Mouse (Mus musculus) B cell, adult 2 months (primary cell): Measurements from ENCODE around the gene Tfap2e.
A peak's percentile ranks its signal among the peaks of the same experiment; 100 is the strongest.

Source experiments
- DNase-seq, 2 experiments: peaks; one replicate each; pipeline ENCODE4 v3.0.0; 2022

Gene Tfap2e

DNA sequence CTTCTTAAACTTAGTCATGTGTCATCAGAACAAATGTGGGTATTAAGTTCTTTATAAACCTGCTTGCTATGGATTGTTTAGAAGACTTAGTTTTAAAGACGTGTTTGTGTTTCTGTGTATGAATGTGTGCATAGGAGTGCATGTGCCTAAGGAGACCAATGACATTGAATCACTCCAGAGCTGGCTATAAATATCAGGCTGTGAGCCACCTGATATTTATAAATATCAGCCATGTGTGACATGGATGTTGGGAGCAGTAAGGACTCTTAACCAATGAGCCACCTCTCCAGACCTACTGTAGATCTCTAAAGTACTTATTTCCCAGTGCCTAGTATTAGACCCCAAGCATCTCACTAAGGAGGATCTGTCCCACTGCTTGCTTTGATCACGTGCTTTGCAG, 46.6 kb downstream of the Tfap2e start:
- no peak for DNase-seq

DNA sequence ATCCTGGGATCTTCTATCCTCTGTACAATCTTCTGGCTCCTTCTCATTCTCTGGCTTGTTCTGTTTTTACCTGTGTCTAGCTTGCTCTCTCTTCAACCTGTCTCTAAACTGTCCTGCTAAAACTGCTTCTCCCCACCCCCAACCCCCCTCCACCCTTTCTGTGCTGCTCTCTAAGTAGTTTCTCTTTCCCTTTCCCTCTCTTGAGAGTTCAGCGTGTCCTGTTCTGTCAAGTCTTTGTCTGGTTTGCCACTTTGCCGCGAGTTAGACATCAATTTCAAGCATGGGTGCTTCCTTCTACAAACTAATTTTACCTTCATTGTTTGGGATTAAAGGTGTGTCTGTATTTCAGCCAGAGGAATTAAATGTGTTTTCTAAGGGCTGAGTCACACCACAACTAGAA, 53.0 kb downstream of the Tfap2e start:
- no peak for DNase-seq

DNA sequence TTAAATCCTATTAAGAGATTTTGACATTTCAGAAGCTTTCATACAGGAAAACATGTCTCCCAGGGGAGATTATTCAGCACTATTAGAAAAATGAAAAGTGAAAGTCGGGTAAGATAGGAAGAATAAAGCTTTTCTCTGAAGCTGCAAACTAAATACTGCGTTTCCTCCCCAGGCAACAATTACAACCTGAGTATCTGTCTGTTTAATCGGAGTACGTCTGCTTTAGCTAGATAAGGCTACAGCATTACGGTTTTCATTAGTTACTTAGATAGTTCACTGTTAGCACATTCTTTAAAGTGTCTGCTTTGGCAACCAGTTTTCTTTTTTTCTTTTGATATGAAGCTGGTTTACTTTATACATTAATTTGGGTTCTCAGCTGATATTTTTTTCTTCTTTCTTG, 53.7 kb downstream of the Tfap2e start:
- DNase-seq = no peak

GRCm38 (mm10) chr4:126677054-126678003, 58.7 kb downstream of the Tfap2e start, which contains the start of gene Psmb2:
Gene Psmb2, plus strand, starts transcription at chr4:126677630.
- peak; percentile 99 to 100 for DNase-seq

- no peak for DNase-seq
Observed at GRCm38 (mm10) chr4:126667075-126667474, 69.0 kb downstream of the Tfap2e start.
